In genomic region chr9:48839568-48839967, GRCm38 (mm10) we compare ENCODE assay signal across 17 mouse cellular contexts.
"Had no signal": no experiment of that assay in that cellular context is flagged by ENCODE, and none has a peak within 500 bp of the region (broad histone marks: within the 10 kb centered on the region; RNA-seq: fewer than 3 reads in every experiment).

No protein-coding gene starts in this region.

- H3K9ac ChIP-seq: liver, postnatal 0 days; lung, embryonic 15.5 days; midbrain, embryonic 13.5 days; midbrain, embryonic 15.5 days; stomach, embryonic 15.5 days had no signal

- H3K36me3 ChIP-seq: lung, embryonic 15.5 days; midbrain, embryonic 13.5 days; midbrain, embryonic 15.5 days; stomach, embryonic 15.5 days had no signal

- H3K9me3 ChIP-seq: lung, embryonic 15.5 days; megakaryocyte, embryonic 14.5 days; midbrain, embryonic 13.5 days; midbrain, embryonic 15.5 days; stomach, embryonic 15.5 days had no signal

- H3K4me2 ChIP-seq: lung, embryonic 15.5 days; midbrain, embryonic 11.5 days; midbrain, embryonic 13.5 days; midbrain, embryonic 15.5 days; stomach, embryonic 15.5 days had no signal

- H3K4me3 ChIP-seq: lung, embryonic 15.5 days; megakaryocyte, embryonic 14.5 days; midbrain, embryonic 13.5 days; midbrain, embryonic 15.5 days; stomach, embryonic 15.5 days had no signal

- ATAC-seq: liver, postnatal 0 days; lung, postnatal 0 days; midbrain, embryonic 13.5 days; midbrain, embryonic 15.5 days had no signal

- H3K27ac ChIP-seq: lung, embryonic 15.5 days; macrophage; midbrain, embryonic 13.5 days; midbrain, embryonic 15.5 days; stomach, embryonic 15.5 days; stomach, postnatal 0 days had no signal

- DNase-seq: liver, postnatal 0 days; lung, adult 2 months; lung, postnatal 14 days; lung, postnatal 36 days; right cerebral cortex, postnatal 14 days; thymus, adult 2 months; thymus, postnatal 25 days; thymus, postnatal 4 days had no signal
